Mouse (Mus musculus): ENCODE measurements around the gene Dvl2. TPM values are rescaled to one million over a fixed set of nuclear protein-coding genes. Genes with fewer than 3 reads are reported as not detected.

The Dvl2 gene
- polyA plus RNA-seq, 1 experiment from 2014 or later, result 43.2 TPM

DNA sequence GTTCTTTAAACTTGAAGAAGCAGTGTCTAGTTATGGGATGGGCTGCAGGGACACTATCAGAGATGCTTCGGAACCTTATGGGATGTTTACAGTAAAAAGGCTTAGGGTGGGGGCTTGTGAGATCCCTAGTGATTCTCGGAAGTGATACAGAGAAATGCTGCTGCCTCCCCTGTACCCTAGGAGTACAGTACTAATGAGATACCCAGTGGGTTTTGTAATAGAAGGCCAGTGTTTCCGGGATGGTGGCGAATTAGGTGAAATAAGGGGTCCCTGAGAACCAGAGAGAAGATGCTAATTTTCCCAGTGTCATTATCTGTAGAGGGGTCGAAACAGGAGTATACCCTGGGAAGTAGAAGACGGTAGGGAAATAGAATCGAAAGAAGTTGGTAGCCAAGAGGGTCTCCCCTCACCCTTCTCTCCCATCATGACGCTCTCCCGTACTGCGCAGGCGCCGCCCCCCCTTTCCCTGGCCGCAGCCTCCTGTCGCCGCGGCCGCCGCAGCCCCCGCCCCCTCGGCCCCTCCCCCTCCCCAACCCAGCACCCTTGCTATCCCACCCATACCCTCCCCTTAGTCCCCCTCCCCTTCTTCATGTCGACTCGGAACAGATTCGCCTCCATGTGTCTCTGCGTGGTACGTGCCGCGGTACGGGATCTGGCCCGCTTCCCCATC lies 23.2 kb downstream of the Dvl2 start:
- Histone ChIP-seq H3K4me1 (peaks cover 87% of the 10 kb centered on the region), H3K9me3 (replicated peaks) (no peaks in the 10 kb centered on the region), H3K4me3 (replicated peaks) (peak overlapping the region; percentile 37), H3K27me3 (no peaks in the 10 kb centered on the region), H3K36me3 (no peaks in the 10 kb centered on the region), H3K9ac (peak overlapping the region; percentile 31; the same call in 1 of the 2 replicates), H3K27ac (no peak overlapping the region), H3K4me2 (peak overlapping the region; percentile 63)
- WGBS, result 5% methylated on average over 28 of the region's 29 CpGs
- ATAC-seq (replicated peaks; ENCODE audit: low FRiP score), result no peak

- no peaks in the 10 kb centered on the region for H3K9me3 ChIP-seq (replicated peaks)
- peak overlapping the region; percentile 63 for H3K4me2 ChIP-seq
- H3K4me1 ChIP-seq, result peaks cover 87% of the 10 kb centered on the region
- no peak for ATAC-seq (replicated peaks; ENCODE audit: low FRiP score)
- H3K4me3 ChIP-seq (replicated peaks), result peak overlapping the region; percentile 37
- no peaks in the 10 kb centered on the region for H3K27me3 ChIP-seq
- no peak overlapping the region for H3K27ac ChIP-seq
- H3K36me3 ChIP-seq, result no peaks in the 10 kb centered on the region
- WGBS, result 17% methylated on average over 6 of the region's 6 CpGs
- H3K9ac ChIP-seq, result peak overlapping the region; percentile 31; the same call in 1 of the 2 replicates
Observed at GRCm38 (mm10) chr11:70024151-70024514, 23.7 kb downstream of the Dvl2 start.

GRCm38 (mm10) chr11:70026689-70027088 lies 26.3 kb downstream of the Dvl2 start:
- Histone ChIP-seq H3K27me3 (no peaks in the 10 kb centered on the region), H3K4me1 (peaks cover 75% of the 10 kb centered on the region), H3K27ac (peak overlapping the region; percentile 89), H3K4me3 (replicated peaks) (peak overlapping the region; percentile 39), H3K9me3 (replicated peaks) (no peaks in the 10 kb centered on the region), H3K9ac (0 out of 2 replicates have a peak overlapping the region, but pooled peaks have one; percentile 23), H3K4me2 (peak overlapping the region; percentile 68), H3K36me3 (peaks cover 15% of the 10 kb centered on the region)
- ATAC-seq (replicated peaks; ENCODE audit: low FRiP score), result peak; percentile 80
- WGBS, result under 1% methylated on average over 16 of the region's 19 CpGs

DNA sequence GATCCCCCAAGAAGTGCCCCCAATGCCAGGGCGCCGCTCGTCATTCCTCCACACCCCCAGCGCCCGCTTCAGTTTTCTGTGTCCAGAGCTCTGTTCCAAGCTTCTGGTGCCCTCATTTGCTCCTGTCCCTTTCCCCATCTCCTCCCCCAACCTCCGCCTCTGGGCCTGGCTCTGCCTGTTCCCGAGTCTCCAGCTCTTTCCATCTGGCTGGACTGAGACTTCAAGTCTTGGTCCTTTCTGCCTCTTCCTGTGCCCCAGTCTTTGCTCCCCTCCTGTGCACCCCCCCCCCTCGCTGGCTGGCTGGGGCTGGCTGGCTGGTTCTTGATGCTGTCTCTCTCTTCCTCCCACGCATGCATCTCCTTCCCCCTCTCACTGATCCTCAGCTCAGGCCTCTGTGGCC lies 27.0 kb downstream of the Dvl2 start:
- Histone ChIP-seq H3K27me3 (no peaks in the 10 kb centered on the region), H3K36me3 (peaks cover 22% of the 10 kb centered on the region), H3K9me3 (replicated peaks) (no peaks in the 10 kb centered on the region), H3K9ac (0 out of 2 replicates have a peak overlapping the region, but pooled peaks have one; percentile 23), H3K4me1 (peaks cover 70% of the 10 kb centered on the region), H3K27ac (peak overlapping the region; percentile 89), H3K4me2 (peak overlapping the region; percentile 68), H3K4me3 (replicated peaks) (peak overlapping the region; percentile 39)
- WGBS, result 18% methylated on average over 9 of the region's 9 CpGs
- ATAC-seq (replicated peaks; ENCODE audit: low FRiP score), result no peak

DNA sequence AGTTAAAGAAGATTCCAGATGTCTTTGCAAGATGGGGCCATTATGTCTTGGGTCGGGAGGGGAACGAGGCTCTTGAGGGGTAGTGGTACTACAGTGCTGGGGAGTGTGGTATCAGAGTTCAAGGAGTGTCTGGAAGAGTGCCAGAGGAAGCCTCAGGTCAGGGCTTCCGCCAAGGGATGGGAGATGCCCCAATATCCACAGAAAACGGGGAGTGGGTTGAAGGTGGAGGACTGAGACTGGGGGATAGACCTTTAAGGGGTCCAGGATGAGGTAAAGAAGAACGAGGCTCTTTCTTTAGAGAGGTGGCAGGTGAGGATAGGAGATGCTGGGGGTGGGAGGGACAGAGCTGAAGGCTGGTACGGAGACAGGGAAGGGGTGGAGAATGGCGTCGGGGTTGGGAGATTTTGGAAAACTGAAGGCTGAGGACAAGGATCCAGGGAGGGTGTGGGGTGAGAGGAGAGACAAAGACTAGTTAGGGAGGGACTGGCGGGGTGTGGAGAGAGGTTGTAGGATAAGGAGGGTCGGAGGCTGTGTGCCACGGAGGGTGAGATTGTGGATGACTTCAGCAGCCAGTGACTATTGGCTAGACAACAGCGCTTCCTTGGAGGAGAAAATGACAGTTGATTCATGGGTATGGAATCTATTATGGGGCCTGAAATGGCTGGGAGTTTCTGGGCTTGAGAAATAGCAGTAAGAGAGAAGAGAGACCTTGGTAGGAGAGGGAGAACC lies 28.2 kb downstream of the Dvl2 start:
- H3K4me1 ChIP-seq, result peaks cover 62% of the 10 kb centered on the region

DNA sequence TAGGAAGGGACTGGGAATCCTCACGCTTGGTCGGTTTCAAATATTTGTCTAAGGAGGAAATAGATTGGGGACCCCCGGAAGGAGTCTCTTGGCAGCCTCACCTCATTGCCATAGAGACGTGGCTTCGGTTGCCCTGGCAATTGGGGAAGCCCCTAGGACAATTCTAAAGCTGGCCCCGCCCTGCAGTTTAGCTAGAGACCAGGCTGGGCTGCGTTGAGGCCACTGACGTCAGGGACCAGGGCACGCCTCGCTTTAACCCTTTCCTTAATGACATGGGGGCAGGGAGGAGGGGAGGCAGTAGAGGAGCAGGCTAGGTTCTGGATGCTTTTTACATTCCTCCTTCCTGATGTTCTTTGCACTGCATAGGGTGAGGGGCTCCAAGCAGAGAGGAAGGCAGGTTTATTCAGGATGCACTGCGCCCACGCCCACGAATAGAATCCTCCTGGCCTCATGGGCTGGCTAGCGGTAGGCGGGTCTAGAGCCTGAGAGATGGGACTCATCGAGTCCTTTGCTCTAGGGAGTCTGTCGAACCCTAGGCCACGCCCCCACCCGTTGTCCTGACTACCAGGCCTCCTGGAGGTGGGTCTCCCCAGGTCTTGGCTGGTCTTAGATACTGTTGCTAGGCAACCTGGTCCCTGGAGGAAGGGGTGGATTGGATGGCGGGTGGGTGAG lies 28.9 kb downstream of the Dvl2 start:
- Histone ChIP-seq H3K4me3 (replicated peaks) (peak overlapping the region; percentile 31), H3K36me3 (peaks cover 41% of the 10 kb centered on the region), H3K4me1 (peaks cover 55% of the 10 kb centered on the region), H3K27ac (peak overlapping the region; percentile 89), H3K27me3 (no peaks in the 10 kb centered on the region), H3K9ac (no peak overlapping the region), H3K9me3 (replicated peaks) (no peaks in the 10 kb centered on the region), H3K4me2 (peak overlapping the region; percentile 68)
- ATAC-seq (replicated peaks; ENCODE audit: low FRiP score), result peak; percentile 72
- WGBS, result under 1% methylated on average over 20 of the region's 20 CpGs

More for the DNA sequence above, 28.2 kb downstream of the Dvl2 start:
- Histone ChIP-seq H3K4me3 (replicated peaks) (peak overlapping the region; percentile 31), H3K36me3 (peaks cover 34% of the 10 kb centered on the region), H3K9ac (no peak overlapping the region), H3K9me3 (replicated peaks) (no peaks in the 10 kb centered on the region), H3K27me3 (no peaks in the 10 kb centered on the region), H3K4me2 (peak overlapping the region; percentile 68), H3K27ac (peak overlapping the region; percentile 89)
- WGBS, result 17% methylated on average over 12 of the region's 12 CpGs
- no peak; the same call in 1 of the 2 replicates for ATAC-seq (replicated peaks; ENCODE audit: low FRiP score)

DNA sequence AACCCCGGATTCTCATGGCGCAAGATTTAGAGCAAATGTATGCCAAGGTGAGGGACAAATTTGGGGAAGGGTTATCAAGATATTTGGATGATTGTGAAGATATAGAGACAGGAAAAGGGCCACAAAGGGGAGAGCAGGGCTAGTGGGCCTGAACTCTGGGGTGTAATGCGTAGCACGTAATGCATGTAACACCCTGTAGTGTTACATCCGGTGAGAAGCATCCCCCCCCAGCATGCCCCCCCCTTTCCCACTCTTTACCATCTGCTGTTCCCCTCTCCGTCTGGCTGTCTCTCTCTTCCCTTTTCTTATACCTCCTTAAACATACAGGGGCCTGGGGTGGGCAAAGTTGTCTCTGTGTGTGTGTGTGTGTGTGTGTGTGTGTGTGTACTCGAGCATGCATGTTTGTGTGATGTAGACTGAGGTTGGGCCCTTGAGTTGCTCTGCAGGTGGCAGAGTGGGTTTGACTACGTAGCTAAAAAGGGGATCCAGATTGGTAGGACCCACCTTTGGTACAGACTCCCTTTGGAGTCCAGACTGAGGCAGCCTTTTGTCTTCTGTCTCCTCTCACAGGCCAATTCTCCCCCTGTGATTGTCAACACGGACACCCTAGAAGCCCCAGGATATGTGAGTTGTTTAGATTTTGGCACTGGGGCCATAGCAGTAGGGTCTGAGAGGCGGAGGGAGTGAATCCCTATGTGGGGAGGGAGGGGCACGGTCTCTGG lies 29.6 kb downstream of the Dvl2 start:
- Histone ChIP-seq H3K27ac (peak overlapping the region; percentile 89; the same call in 1 of the 2 replicates), H3K4me3 (replicated peaks) (peak overlapping the region; percentile 31), H3K4me2 (peak overlapping the region; percentile 68), H3K36me3 (peaks cover 47% of the 10 kb centered on the region), H3K27me3 (no peaks in the 10 kb centered on the region), H3K9ac (no peak overlapping the region), H3K4me1 (peaks cover 51% of the 10 kb centered on the region), H3K9me3 (replicated peaks) (no peaks in the 10 kb centered on the region)
- WGBS, result 36% methylated on average over 11 of the region's 11 CpGs
- no peak for ATAC-seq (replicated peaks; ENCODE audit: low FRiP score)

GRCm38 (mm10) chr11:70030651-70031320 lies 30.4 kb downstream of the Dvl2 start:
- Histone ChIP-seq H3K9me3 (replicated peaks) (no peaks in the 10 kb centered on the region), H3K4me1 (peaks cover 46% of the 10 kb centered on the region), H3K36me3 (peaks cover 51% of the 10 kb centered on the region), H3K27ac (no peak overlapping the region), H3K4me2 (no peak overlapping the region), H3K9ac (no peak overlapping the region), H3K27me3 (no peaks in the 10 kb centered on the region), H3K4me3 (replicated peaks) (no peak overlapping the region)
- no peak for ATAC-seq (replicated peaks; ENCODE audit: low FRiP score)
- 93% methylated on average over 28 of the region's 28 CpGs for WGBS

- H3K4me1 ChIP-seq, result peaks cover 41% of the 10 kb centered on the region
- H3K27ac ChIP-seq, result no peak overlapping the region
- no peak overlapping the region for H3K4me3 ChIP-seq (replicated peaks)
- no peak for ATAC-seq (replicated peaks; ENCODE audit: low FRiP score)
- WGBS, result 97% methylated on average over 11 of the region's 11 CpGs
- no peaks in the 10 kb centered on the region for H3K27me3 ChIP-seq
- no peaks in the 10 kb centered on the region for H3K9me3 ChIP-seq (replicated peaks)
- H3K36me3 ChIP-seq, result peaks cover 51% of the 10 kb centered on the region
- H3K4me2 ChIP-seq, result no peak overlapping the region
- H3K9ac ChIP-seq, result no peak overlapping the region
Observed at GRCm38 (mm10) chr11:70031321-70031670, 30.9 kb downstream of the Dvl2 start.

GRCm38 (mm10) chr11:70038174-70038573 lies 37.8 kb downstream of the Dvl2 start:
- no peaks in the 10 kb centered on the region for H3K9me3 ChIP-seq (replicated peaks)
- H3K4me1 ChIP-seq, result no peaks in the 10 kb centered on the region
- H3K4me2 ChIP-seq, result no peak overlapping the region
- H3K9ac ChIP-seq, result no peak overlapping the region
- peaks cover 79% of the 10 kb centered on the region for H3K36me3 ChIP-seq
- H3K4me3 ChIP-seq (replicated peaks), result no peak overlapping the region
- WGBS, result 81% methylated on average over 7 of the region's 7 CpGs
- H3K27ac ChIP-seq, result no peak overlapping the region
- H3K27me3 ChIP-seq, result no peaks in the 10 kb centered on the region
- ATAC-seq (replicated peaks; ENCODE audit: low FRiP score), result no peak

GRCm38 (mm10) chr11:70039631-70040030 lies 39.2 kb downstream of the Dvl2 start:
- no peak for ATAC-seq (replicated peaks; ENCODE audit: low FRiP score)
- Histone ChIP-seq H3K27ac (no peak overlapping the region), H3K36me3 (peaks cover 79% of the 10 kb centered on the region), H3K9ac (no peak overlapping the region), H3K4me1 (peaks cover 7% of the 10 kb centered on the region), H3K4me3 (replicated peaks) (no peak overlapping the region), H3K27me3 (no peaks in the 10 kb centered on the region), H3K4me2 (no peak overlapping the region), H3K9me3 (replicated peaks) (no peaks in the 10 kb centered on the region)
- 88% methylated on average over 10 of the region's 10 CpGs for WGBS
